Mouse (Mus musculus) left cerebral cortex, postnatal 36 days (tissue): ENCODE data around the gene Grhl3. TPM values are rescaled to one million over a fixed set of nuclear protein-coding genes. Genes with fewer than 3 reads are reported as not detected.

ENCODE experiments used
- DNase-seq, 2 experiments: peaks; one replicate each; pipeline ENCODE4 v3.0.0; 2021 to 2022; ENCODE audit warnings: low spot score in 2 of 2, mixed read lengths in 1 of 2
- intact Hi-C: fragments of 180-260 bp; cut with DNase I; formaldehyde crosslinking; loops from one replicate; pipeline ENCODE4 v1.15.1; 2025
- total RNA-seq, 2 experiments: library from RNA; stranded (reverse); gene quantifications; 2 replicates each; pipeline ENCODE4 v1.2.3; 2021

Gene Grhl3
- total RNA-seq, 2 experiments from 2014 or later = 1.2 to 1.6 TPM

DNA sequence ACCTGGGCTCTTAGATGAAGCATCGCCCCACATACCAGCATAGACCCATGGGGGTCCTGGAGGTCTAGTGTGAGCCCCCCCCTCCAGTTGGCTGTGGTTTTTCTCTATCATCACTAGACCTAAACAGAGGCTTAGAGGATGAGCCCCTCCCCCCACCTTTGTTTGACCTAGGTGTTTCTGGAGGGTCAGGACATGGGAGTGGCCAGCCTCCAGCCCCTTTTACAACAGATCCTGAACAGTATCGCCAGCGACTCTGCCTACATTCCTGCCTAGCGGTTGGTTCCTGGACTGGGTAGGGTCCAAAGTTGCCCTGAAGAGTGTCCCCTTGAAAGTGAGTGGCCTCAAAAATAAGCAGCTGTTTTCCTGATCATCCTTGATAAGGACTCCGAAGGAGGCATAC, 5.1 kb upstream of the Grhl3 start:
- DNase-seq = no peak
- intact Hi-C loops = no loop called here

DNA sequence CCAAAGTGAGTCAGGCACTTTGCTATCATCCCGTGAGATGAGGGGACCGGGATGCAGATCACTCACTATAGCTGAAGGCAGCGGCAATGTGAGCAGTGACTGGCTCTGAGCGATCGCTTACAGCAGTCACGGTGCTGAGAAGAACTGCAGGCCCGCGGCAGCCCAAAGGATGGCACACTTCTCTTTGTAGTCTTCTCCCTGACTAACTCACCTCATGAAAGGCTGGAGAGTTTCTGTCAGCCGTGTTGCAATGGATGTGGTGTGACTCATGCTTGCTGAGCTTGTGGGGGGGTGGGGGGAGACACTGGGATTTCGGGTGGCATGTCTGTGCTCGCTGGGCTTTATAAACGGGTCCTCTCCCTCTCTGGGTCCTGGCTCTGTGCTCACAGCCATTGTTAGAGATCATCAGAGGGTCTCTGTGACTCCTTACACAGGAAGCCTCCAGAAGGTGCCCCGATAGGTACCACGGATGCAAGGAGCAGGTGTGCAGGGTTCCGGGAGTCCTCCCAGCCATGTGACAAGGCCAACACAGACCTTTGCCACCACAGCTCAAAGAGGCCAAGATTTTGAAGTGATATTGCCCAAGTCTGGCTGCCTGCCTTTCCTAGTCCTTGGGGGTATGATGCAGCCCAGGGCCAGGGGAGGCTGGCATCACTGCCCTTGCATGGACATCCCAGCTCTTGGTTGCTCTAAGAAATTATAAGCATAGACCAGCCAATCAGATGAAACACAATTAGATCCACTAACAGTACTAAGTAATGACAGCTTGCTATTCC, 2.1 kb upstream of the Grhl3 start:
- intact Hi-C loops = no loop called here

DNA sequence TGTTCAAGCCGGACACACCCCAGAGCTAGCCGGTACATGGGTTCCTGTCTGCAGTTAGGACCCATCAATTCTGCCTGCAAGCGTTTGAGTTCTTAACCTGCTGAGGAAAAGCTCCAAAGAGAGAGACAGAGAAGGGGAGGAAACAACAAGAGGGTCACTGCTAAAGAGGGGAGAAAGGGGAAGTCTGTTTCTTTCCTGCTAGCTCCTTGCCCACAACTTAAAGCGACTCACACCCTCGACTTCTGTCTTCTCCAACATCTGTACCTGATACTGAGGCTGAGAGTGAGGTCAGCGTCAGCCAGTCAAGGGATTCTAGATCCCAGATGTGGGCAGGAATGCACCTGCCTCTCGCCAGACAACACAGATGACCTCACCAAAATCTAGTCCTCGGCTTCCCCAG, 1.2 kb downstream of the Grhl3 start:
- no peak for DNase-seq
- intact Hi-C loops = loop anchor here (5.0 kb wide), 2 partner anchors 40 to 95 kb away; no protein-coding TSS in a partner anchor

More for the DNA sequence above, 2.1 kb upstream of the Grhl3 start:
- DNase-seq = no peak

DNA sequence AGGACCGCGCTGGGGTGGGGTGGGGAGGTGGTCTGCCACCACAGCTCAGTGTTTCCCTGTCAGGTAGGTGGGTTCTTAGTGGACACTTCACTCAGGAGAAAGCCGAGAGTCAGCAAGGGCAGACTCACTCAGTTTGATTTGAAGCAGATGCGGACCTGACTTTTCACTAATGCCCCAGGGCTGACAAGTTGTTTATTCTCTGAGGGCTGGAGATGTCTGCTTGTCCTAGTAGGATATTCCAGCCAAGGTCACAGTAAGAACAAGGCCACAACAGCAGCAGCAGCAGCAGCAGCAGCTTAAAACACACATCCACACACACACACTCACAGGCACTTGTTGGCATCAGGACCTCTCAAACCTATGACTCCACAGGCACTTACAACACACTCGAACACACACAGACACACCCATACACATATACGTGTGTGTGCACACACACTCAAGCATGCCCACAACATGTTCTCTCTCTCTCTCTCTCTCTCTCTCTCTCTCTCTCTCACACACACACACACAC, 2.3 kb downstream of the Grhl3 start:
- intact Hi-C loops = loop anchor here (5.0 kb wide), 2 partner anchors 39 to 96 kb away; no protein-coding TSS in a partner anchor
- no peak for DNase-seq

DNA sequence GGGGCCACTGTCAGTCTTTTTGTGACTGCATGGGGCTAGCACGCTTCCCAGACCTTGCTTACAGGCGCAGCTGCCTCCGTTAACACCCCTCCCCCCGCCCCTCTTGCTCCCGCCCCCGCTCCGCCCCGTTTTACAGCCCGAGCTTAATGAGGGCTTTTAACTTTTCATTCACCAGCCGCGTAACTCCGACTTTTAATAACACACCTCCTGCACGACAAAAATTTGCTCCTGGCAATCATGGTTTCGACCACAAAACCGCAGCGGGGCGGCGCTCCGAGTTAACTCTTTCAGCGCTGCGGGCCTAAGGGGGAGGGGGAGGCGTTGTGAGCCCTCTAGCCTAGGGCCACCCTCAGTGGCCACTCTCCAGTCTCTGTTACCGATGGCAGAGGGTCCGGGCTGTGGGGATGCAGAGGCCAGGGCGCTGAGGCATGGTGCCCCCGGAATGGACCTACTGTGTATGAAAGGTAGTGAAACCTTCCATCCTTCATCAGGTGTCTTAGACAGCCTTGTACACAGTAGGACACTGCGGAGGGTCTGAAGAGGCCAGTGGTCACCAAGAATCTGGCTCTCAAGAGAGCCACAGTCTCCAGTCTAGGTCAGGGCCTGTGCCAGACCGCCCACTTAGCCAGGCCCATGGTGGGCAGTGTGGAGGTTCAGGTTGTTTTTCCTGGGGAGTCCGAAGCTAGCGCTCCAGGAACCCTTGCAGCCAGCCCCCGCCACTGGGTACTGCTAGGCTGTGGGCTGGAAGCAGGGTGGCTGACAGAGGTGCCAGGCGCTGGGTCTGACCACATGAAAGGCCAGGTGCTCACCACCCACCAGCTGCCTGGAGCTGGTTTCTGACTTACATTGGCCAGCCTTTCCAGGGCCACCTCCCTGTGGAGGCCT, 3.0 kb downstream of the Grhl3 start:
- DNase-seq = no peak
- intact Hi-C loops = loop anchor here (5.0 kb wide), 2 partner anchors 38 to 97 kb away; no protein-coding TSS in a partner anchor

DNA sequence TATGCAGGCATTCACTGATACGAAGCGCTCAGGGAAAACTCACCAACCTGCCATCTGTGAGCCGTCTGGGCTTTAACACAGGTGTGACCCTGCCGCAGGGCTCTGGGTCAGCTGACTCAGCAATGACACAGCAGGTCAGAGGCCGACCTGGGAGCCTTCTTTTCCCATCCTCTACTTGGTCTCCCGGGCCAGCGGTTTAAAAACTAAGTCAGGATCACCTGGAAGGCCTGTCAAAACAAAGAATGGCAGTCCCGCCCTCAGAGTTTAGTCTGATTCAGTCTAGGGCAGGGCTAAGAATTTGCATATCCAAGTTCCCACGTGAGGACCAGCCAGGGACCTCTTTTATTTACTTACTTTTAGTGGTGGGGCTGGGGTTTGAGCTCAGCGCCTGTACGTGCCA, 4.2 kb downstream of the Grhl3 start:
- DNase-seq = no peak
- intact Hi-C loops = no loop called here

DNA sequence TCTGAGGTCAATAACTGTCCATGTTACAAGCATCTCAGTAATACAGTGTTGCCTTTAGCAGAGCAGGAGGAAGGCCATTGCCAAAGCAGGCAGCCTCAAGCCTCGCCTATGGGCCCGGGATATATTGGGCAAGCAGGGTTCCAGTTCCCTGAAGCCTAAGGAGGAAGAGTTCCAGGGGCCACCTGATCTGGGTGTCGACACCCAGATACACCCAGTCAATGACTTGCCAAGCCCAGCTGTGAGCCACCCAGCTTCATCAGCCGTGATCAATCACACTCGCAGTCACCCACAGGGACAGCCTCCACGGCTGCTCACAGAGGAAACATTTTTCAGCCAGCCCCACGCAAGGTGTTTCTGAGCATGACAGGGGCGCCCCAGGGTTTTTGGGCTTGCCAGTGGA, 5.9 kb downstream of the Grhl3 start:
- intact Hi-C loops = no loop called here
- DNase-seq = no peak

DNA sequence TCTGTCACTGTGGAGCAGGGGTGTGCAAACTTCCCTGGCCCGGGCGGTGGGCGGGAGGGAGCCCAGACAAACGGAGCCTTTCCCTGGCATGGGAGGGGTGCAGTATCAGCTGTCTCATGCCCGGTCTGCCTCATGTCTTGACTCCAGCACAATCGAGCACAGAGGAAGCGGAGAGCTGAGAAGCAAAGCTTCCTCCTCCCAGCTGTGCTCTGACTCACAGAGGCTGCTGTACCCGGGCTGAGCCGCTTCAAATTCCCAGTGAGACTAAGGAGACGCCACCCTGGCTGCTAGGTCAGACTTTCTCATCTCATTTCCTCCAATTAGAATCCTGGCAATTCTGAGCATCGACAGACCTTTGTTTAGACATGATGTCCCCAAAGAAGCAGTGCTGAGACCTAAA, 6.4 kb downstream of the Grhl3 start:
- intact Hi-C loops = no loop called here
- DNase-seq = no peak

DNA sequence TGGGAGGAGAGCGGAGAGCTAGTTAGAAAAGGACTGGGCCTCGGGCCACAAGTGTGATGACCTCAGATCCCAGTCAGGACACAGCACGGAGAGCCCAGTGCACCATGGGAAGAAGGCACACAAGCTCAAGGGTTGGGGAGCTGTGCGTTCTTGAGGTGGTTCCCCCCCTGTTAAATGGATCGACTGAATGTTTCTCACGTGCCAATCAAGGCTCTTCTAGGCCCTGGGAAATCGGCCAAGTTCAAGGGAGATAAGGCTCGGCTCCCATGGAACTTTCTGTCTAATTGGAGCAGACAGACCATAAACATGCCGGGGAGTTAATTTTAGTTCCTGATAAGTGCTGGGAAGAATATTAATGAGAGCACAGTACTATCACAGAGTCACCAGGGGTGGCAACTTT, 8.0 kb downstream of the Grhl3 start:
- DNase-seq = no peak
- intact Hi-C loops = no loop called here

DNA sequence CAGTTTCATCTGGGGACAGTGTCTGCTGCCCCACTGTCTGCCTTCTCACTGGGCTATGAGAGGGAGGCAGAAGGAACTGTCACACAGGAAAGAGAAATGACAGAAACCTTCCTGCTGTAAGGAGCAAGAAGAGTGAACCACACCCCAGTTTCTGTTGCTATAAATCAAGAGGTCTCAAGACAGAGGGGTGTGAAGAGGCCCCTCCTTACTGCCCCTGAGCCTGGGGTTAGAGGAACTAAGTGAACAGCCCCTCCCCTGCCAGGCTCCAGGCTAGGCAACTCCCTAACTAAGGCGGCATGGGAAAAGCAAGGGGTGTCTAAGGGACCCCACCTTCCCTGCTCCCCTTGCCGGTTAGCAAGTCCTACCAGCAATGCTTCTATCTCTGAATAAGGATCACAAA, 9.6 kb downstream of the Grhl3 start:
- no peak for DNase-seq
- intact Hi-C loops = no loop called here

DNA sequence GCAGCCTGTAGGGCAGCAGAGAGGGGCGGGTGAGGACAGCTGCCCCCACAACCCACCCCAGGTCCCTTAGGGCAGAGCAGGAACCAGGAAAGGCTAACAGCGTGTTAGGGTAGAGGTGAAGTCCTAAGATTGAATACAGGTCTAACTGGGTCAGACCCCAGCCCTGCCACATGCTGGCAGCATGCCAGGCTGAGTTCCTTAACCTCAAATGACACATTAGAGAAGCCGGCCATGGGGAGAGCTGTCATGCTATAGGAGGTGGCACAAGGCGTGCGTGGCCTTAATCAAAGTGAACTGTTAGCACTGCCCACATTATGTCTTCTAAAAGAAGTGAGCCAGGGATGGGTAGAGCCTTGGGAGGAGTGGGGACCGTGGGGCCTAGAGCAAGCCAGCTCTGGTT, 24.1 kb downstream of the Grhl3 start:
- DNase-seq = no peak
- intact Hi-C loops = no loop called here

DNA sequence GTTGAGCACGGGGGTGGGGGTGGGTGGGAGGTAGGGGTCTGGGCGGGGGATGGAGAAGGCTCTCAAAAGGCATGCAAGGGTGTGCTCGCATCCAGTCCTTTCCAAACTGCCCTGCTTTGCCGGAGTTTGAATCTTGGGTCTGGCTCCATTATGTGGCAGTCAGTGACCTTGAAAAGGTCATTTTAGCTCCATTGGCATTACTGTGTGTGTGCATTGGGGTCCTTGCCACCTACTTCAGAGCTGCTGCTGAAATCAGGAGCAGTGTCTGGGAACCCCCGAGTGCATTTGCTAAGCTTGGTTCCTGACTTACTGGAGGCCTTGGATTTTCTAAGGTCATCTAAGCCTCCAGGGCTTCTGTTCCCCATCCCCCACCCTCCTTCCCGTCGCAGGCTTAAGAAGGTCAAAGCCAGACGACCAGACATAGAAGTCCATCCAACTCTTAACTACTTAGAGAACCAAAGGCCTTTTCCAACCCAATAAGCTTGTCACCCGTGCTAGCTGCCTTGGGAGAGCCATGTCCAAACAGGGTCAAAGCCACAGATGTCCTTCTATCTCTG, 24.8 kb downstream of the Grhl3 start:
- intact Hi-C loops = no loop called here
- DNase-seq = no peak

DNA sequence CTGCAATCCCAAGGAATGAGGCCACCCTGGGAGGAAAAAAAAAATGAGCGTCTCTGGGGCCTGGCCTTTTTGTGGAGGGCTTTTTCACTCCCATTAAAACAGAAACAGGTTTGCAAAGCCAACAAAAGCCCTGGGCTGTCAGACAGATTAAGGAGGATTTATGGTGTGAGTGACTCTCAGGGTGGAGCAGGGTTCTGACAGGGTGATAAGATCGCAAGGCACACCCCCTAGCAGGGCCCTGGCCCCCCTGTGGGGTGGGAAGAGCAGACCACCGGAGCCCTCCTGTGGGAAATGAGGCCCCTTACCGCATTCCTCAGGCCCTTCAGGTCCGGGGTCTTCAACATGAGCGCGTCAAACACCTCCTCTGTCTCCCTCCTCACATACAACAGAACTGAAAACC, 25.3 kb downstream of the Grhl3 start:
- intact Hi-C loops = no loop called here
- DNase-seq = no peak

DNA sequence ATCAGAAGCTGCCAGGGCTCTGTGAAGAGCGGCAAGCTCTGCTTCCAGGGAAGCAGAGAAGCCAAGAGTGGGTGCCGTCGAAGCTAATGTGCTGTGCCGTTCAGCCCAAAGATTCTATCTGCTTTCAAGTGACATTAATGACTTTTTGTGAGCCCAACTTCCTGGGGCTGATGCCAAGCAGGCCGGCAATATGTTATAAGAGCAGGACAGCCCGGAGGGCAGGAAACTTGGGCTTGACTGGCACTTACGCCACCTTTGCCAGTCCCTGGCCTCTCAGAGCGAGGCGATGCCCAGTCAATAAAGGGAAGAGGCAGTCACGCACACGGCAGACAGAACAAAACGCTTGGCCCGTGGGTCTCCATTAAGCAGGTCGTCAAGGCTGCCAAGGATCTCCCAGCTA, 25.9 kb downstream of the Grhl3 start:
- DNase-seq = no peak
- intact Hi-C loops = no loop called here

DNA sequence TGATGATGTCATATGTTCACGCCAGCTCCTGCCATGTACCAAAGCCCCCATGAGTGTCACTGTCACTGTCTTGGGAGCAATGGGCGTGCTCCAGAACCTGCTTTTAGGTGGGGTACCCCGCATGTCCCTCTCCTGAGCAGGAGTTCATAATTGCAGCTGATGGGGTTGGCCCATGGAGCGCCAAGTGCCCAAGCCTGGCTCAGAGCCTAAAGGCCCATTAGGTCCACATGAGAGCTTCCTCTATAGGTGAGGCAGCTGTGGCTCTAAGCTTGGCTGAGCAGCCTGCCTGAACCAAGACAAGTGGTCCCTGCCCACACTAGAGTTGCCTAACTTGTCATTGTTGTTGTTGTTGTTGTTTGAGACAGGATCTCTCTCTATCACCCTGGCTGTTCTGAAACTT, 26.6 kb downstream of the Grhl3 start:
- intact Hi-C loops = no loop called here

DNA sequence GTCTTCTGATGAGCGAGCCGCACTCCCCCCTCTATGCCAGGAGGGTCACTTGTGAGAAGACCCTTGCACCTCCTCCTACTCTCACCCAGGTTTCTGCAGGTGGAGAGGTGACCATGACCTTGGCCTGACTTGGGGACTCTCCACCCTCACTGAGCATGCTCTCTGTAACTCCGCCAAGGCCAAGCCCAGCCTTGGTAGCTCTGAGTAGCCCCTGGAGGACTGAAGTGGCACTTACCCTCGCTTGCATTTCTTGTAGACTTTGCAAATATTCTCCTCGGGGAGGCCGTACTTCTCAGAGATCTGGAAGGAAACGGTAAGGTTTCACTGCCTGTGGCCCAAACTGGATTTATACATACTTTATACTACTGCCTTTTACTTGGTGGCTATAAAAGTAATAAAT, 27.4 kb downstream of the Grhl3 start:
- intact Hi-C loops = no loop called here
- DNase-seq = no peak

More for the DNA sequence above, 26.6 kb downstream of the Grhl3 start:
- no peak for DNase-seq

DNA sequence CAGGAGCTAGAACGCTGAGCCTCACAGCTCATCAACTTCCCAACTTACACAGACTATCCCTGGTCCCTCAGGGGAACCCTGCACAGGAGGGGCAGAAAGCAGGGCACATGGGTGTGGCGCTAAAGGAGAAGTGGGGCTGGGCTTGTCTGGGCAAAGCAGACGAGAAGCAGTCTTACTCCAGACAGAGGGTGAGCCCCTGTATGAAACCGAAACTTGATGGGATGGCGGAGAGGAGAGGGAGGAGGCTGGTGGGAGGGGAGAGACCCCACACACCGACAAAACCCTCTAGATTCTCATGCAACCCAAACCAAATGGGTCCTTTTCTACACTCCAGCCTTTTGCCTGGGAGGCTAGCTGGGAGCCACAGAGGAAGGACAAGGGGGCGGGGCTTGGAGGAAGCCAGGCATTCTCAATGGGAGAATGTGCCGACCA, 28.3 kb downstream of the Grhl3 start:
- no peak for DNase-seq
- intact Hi-C loops = no loop called here

DNA sequence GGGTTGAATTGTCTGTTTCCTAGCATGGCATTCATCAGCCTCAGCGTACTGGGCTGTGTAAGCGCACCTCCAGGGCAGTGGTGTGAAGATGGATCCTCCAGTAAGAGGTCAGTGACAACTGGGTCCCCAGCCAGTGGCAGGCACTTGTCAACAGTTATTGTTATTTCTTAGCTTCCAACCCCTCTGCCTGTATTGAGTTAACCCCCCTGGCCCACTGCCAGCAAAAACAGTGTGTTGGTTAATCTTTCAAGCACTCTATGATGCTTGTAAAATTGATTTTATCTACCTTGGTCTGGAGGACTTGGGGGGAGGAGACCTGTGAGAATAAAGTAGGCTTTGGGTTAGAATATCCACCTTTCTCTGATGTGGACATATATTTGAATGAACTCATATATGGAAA, 29.1 kb downstream of the Grhl3 start:
- intact Hi-C loops = no loop called here
- no peak for DNase-seq

DNA sequence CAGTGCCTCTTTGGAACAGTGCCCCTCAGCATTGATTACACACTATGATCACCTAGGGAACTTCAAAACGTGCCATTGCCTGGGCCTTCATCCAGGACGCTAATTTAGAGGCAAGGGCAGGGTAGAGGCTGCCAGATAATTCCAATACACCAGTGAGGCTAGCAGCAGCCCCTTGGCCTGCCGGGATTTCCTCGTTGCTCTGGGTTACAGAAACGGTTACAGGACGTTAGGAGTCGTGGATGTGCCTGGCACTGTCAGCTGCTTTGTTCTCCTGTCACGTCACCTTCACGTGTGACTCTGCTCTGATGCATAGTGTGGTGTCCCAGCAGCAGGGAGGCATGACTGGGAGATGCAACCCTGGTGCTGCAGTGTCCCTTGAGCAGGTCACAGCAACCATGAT, 33.4 kb downstream of the Grhl3 start:
- intact Hi-C loops = no loop called here
- DNase-seq = no peak

DNA sequence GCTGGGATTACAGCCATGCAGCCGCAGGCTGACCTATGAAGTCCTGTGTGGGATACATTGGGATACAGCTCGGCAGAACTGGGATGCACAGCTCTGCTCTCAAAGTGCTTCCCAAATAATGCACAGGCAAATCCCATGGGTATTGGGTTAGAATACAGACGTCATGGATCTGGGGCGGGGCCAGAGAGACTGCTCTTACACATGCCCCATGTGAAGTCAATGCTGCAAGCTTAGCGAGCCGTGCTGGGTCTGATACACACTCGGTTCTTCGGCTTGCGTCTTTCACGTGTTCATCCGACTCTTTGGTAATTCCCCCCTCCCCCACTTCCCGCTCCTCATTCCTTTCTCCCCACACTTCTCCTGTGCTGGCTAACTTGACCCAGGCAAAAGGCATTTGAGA, 34.4 kb downstream of the Grhl3 start:
- DNase-seq = no peak
- intact Hi-C loops = no loop called here
